Mouse (Mus musculus) activated CD4-positive, CD25-positive, alpha-beta regulatory T cell (primary cell): ENCODE data around the gene Apol7a. TPM values are rescaled to one million over a fixed set of nuclear protein-coding genes. Genes with fewer than 3 reads are reported as not detected.

Source experiments
- polyA plus RNA-seq, 2 experiments: library from polyadenylated mRNA; unstranded; fragments of 100-300 nt; shearing (Covaris generic); gene quantifications; one replicate each; pipeline ENCODE4 v1.2.1; 2017

Apol7a gene
- not detected for polyA plus RNA-seq

GRCm38 (mm10) chr15:77399027-77399426 is at the start of gene Apol7a:
Gene Apol7a (minus strand): TSS chr15:77399110.

GRCm38 (mm10) chr15:77447392-77447791 is 48.5 kb upstream of the Apol7a start, which contains the start of gene Apol7b:
Gene Apol7b (minus strand): TSS chr15:77447492.

GRCm38 (mm10) chr15:77411035-77411434 is 12.1 kb upstream of the Apol7a start, which contains the start of gene Apol9a:
Gene Apol9a (minus strand): TSS chr15:77411135.

Other genes starting within 250 kb of the Apol7a start
- gene Rbfox2, start 92.1 kb downstream of the Apol7a start, polyA plus RNA-seq = under 1 TPM in 1 of 2 experiments, not detected in 1; 0.36 TPM
- 1 to 10 TPM; 6.3 to 8.4 TPM for gene Apol9a, start 12.0 kb upstream of the Apol7a start, polyA plus RNA-seq
- gene Apol7b, start 48.4 kb upstream of the Apol7a start, polyA plus RNA-seq = under 1 TPM; 0.10 to 0.54 TPM
- under 1 TPM in 1 of 2 experiments, not detected in 1; 0.43 TPM for gene Apol10a, start 77.9 kb upstream of the Apol7a start, polyA plus RNA-seq
- under 1 TPM; 0.37 to 0.55 TPM for gene Apol11a, start 109.2 kb upstream of the Apol7a start, polyA plus RNA-seq
- 1 to 10 TPM in 1 of 2 experiments, under 1 TPM in 1; 0.30 to 1.3 TPM for gene Apol7c, start 134.2 kb upstream of the Apol7a start, polyA plus RNA-seq
- gene 1700025B11Rik, start 162.8 kb upstream of the Apol7a start, polyA plus RNA-seq = not detected
- 1 to 10 TPM; 2.1 to 4.8 TPM for gene Apol10b, start 197.0 kb upstream of the Apol7a start, polyA plus RNA-seq
- not detected for gene Gm36245, start 200.1 kb upstream of the Apol7a start, polyA plus RNA-seq
- gene Apol11b, start 244.2 kb upstream of the Apol7a start, polyA plus RNA-seq = 1 to 10 TPM; 1.2 to 3.1 TPM